Mouse (Mus musculus): ENCODE measurements at regions not wholly inside any gene's neighbourhood (a gene's known extent, or its start where the extent isn't known, plus 50 kb on each side); places are given as distances from the start of the nearest gene placed in this dataset.
"Not testable (repeated sequence)": the region's sequence is repeated elsewhere in the genome, so short reads cannot be mapped to it uniquely, and the experiment has no call there.

DNA sequence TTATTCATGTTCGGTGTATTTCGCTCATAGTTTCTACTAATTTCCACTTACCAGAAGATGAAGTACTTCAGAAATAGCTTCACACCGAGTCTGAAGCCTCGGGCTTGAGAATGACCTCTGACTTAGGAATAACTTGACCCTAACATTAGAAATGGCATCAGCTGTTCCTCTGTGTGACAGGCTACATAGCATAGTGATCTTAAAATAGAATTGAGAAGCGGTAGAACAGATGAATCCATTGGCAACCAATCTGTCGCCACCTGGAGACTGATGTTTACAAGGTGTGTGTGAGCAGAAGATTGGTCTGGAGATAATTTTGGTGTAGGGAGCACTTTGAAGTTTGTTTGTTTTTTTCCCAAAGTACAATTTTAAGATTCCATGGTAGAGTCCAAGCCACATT lies 60.9 kb upstream of the Ahi1 start:
- no peak for DNase-seq (ENCODE audit: low spot score in 2 of 2)

DNA sequence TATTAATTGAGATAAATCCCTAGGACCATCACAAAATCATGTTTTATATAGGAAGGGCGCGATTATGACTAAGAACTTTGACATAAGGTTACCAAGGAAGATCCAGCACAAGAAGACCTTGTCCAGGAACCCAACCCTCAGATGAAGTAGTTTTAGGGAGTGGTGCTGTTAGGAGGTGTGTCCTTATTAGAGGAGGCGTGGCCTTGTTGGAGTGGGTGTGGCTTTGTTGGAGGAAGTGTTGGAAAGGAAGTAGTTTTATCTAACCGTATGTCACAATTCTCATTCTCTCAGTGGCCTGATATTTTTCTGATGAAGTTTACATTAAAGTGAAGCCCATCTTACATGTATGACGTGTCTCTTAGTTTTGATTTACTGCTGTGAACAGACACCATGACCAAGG lies 68.7 kb upstream of the Ahi1 start:
- DNase-seq (ENCODE audit: low spot score in 2 of 2), result no peak

DNA sequence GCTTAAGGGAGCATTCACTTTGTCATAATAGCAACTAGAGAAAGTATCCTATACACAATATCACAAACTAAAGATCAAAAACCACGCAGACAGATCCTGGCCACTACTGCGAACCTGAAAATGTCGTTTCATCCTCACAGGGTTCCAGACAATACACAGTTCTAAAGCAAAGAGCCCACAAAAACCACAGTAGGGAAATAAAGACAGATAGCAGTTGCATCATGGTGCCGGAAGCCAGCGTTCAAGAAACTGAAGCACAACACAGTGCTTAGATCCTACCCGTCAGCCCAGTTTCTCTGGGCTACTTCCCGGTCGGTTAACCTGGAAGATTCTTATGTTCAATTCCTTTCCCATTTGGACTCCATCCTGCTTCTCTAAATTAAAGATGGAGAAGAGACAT lies 69.7 kb upstream of the Ahi1 start:
- no peak for DNase-seq (ENCODE audit: low spot score in 2 of 2)

DNA sequence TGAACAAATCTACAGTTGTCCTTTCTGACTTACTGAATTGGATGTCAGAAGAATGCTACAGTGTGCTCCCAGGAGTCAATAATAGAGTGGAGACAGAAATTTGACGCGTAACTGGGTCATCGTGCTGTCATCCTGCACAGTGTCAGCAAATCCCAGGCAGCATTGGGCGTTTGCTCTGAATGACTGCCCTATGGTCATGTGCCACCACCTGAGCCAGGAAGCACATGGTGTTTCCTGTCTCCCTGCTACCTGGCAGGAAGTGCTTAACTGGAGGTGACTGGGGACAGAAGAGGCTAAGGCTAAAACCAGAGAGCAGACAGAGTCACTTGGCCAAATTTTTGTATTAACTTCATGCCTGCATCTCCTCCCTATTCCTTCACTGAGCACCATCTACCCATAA lies 72.1 kb upstream of the Ahi1 start:
- no peak for DNase-seq (ENCODE audit: low spot score in 2 of 2)

DNA sequence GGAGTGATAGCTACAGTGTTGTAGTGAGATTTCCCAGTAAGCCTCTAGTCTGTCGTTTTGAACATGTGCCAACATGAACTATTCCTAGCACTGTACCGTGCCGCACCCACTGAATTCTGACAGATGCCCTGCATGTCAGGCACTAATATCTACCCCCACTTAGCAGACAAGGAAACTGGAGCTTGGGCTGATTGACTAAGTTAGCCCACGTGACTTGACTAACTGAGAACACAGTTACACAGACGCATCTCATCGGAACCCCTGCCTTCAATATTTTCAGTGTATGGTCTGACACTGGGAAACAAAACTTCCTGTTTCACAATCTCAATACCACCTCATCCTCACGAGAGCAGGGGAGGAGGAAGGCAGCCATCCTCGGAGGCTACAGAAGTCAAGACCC lies 72.9 kb upstream of the Ahi1 start:
- DNase-seq (ENCODE audit: low spot score in 2 of 2), result no peak

DNA sequence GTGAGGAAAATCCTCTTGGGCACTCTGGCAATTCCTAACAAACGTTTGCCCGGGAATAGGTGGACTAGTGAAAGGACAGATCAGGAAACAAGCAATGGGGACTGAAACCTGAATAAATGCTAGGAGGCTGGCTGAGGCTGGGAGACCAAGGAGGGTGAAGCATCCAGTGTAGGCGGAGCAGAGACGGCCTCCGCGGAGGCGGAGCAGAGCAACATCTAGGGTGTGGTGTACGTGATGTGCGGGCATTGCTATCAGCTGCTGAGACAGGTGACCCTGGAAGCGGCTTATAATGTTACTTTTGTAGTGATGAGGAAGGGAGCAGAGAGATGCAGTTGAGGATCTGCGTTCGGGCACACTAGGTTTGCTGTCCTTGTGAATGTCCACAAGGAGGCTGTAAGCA lies 85.3 kb upstream of the Ahi1 start:
- DNase-seq (ENCODE audit: low spot score in 2 of 2), result no peak

DNA sequence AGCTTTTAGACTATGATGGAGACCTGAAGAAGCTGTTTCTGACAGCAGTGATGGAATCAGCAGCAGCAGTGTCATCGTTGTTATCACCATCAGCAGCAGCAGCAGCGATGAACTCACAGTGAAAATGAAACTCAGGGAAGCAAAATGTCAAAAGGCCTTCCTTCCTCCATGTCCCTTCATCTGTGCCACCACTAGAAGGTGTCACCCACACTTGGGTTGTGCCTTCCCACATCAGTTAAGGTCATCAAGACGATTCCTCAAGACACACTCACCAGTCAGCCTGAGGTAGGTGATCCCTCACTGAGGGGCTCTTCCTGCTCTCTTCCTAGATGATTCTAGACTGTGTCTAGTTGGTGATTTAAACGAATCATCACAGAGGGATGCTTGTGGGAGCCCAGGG lies 87.3 kb upstream of the Ahi1 start:
- DNase-seq (ENCODE audit: low spot score in 2 of 2), result no peak

DNA sequence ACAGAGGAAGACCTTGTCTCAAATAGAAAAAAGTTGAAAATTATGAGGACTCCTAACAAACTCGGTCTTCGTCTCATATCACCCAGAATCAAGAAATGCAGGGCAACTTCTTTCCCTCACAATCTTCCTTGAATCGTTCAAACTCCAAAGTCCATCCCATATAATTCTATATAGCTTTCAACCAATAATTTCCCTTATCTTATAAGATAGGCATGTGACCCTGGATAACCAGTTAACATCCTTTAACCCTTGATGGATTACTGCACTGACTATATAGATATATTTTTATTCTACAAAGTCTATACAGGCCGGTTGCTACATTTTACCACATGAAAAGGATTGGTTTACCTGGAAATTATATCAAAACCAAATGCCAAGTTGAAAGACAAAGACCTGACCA lies 94.9 kb upstream of the Ahi1 start:
- DNase-seq (ENCODE audit: low spot score in 2 of 2), result no peak

DNA sequence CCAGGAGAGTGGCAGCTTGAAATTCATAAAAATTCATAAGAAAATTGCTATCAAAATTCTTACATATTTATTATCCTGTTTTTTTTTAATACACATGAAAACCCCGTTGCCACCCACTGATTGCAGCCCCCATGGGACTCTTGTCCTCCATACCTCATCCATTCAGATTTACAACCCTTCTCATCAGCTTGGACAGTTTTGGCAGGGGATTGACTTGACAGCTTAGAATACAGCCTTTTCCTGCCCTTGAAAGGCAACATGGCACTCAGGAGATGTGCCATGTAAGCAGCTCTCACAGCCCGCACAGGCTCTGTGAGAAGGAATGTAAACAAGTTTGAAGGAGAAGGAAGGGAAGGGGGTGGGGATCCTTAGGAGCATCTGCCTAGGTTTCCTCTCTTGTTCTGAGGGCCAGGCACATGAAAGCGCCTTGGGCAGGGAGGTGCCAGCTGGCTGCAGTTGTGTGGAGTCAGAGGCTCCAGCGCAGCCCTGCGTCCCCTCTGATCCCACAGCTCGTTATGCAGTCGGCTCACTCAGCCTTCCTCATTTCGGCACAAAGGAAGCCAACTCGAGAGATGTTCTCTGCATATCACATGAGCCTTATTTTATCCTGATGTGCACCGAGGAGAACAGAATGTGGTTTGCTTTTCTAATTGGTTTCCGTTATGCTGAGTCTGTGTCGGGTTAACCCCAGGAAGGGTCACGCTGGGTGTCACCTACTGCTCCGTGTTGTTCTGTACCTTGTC lies 97.6 kb upstream of the Ahi1 start:
- DNase-seq (ENCODE audit: low spot score in 2 of 2), result peak; percentile 45 to 46

DNA sequence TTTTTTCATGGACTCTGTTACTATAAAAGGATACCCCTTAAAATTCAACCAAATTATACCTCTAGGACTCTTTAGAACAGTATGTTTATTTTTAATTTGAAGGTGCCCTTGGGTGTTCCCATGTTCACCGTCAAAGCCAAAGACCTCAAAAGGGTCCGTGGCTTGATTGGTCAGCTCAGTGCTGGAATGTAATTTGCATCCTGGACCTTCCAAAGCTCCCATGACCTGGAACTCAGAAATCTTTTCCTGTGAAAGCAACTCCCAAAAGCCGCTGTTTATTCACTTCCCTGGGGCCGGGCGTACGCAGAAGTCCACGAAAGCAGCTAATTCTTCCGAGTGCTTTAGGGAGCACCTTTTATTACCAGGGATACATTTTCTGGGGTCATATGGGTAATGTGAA lies 105.1 kb upstream of the Ahi1 start:
- DNase-seq (ENCODE audit: low spot score in 2 of 2), result no peak

DNA sequence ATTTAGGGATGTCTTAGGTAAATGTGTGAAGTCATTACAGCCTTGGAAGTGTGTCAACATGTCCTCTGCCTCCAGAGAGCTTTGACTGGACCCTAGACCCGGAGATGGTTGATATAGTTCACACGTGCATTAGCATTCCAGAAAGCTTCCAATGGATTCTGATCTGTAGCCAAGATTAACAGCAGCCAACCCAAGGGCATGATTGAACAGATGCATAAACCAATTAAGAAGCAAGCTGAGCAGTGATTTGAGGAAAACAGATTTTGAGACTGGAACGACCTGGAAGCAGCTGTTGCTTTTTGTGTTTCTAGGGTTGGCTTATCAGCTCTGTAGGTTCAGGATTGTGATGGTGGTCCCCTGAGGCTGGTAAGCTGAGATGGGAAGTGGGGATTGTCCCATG lies 109.1 kb upstream of the Ahi1 start:
- no peak for DNase-seq (ENCODE audit: low spot score in 2 of 2)

DNA sequence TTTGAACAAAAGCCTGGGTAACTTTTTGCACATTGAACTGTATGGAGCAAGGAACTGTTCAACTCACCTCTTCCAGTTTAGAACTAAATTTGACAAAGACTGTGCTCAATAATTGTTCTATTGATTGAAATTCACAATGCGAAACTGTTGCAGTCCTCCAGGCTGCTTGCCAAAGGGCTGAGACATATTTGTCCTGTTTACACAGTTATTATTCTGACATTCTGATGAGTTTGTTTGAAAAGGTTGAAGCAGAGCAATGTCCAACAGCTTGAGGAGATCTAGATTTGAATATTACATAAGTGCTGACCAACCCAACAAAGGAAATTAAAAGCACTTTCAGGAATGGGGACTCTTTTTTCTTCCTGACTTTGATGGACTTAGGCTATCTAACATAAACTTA lies 110.2 kb upstream of the Ahi1 start:
- DNase-seq (ENCODE audit: low spot score in 2 of 2), result no peak

DNA sequence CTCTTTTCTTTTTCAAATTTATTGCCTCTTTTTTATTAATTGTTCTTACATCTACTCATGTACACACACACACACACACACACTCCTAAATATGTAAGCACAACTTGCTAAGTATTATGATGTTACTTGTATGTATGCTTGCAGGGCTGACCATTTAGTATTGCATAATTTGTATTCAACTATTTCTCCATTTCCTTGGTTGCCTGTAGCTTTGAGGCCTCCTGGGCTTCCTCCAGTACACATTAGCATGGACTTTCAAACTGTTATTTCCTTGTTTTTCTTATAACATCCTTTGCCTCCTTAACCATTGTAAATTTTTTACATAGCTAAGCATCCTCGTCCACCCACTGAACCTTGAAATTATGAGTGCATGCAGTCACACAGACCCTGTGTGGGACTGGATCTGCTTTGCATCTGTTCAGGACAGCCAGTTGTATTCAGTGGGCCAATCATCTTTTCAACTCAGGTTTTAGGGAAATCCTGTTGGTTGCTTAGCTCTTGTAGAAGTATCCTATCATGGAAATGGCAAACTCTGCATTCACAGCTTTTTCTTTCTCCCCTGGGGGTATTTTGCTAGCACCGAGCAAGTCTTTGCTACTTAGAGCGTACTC lies 110.8 kb upstream of the Ahi1 start:
- DNase-seq (ENCODE audit: low spot score in 2 of 2), result no peak

DNA sequence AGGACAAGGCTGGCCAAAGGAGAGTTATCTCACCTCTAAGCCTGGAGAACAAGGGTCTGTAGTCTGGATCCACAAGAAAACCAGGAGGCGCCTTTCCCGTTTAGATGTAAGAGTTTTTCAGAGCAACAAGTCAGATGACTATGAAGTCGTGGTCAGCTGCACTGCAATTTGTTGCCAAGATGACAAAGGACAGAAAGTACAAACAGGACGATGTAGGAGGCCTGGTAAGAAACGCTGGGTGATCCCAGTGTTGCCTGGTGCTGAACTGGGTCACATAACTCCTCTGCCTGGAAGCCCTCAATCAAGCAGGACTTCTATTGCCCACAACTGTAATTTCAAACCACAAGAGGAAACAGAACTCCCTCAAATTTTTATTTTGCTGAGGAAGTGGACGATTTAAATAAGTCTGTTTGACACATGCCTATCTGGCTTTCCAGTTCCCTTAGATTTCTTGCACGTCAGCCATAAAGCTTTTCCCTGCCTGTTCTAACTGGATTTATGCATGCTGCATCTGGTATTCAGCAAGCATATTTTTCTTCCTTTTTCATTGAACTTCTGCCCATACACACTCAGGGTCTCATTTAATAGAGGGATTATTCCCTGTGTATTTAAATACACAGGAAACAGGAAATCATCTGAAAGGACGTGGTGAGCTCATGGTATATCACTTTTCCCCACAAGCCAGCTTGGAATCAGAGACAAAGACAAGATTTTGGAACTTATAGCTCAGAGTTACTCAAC lies 113.5 kb upstream of the Ahi1 start:
- no peak for DNase-seq (ENCODE audit: low spot score in 2 of 2)

DNA sequence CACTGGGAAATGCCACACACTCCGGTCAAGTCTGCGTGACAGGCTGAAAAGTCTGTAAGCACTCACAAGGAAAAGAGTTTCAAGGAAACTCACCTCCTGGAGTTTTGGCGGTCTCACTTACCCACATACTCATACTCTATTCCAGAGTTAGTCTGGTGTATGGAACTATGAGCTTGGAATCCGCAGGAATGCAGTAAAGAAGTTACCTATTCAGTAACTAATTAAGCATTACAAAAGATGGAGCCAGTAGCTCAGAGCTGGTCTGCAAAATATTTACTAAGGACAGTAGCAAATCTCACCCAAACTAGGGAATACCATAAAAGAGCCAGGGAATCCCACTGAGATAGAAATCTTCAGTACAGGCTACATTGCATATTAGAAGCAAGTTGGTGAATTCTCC lies 111.9 kb upstream of the Pde7b start:
- not testable (repeated sequence) for DNase-seq (ENCODE audit: low spot score in 2 of 2)

DNA sequence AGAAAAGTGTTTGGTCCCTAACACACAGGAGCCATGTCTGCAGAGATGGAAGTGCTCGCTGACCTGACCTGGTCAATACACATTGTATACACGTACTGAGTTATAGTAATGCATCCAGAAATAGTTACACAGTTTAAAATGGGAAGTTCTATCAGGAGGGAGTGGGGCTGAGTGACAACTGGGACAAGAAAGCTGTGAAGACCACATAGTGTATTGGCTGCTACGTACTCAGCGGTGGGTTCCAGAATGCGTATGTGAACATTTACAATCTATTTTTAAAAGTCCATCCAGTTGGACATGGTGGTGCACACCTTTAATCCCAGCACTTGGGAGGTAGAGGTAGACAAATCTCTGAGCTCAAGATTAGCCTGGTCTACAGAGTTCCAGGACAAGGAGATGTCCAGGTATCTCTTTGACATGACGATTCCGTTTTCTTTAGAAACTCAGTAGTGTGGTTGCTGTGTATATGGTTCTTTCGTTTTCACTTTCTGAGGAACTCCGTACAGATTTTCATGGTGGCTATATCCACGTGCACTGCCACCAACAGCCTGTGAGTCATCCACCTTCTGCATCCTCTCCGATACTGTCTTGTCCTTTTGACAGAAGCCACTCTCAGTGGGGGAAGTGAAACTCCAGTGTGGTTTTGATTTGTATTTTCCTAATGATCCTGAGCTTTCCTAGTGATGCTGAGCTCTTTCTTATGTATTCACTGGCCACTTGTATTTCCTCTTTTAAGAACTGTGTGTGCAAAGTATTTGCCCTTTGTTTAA lies 110.1 kb upstream of the Pde7b start:
- no peak for DNase-seq (ENCODE audit: low spot score in 2 of 2)

DNA sequence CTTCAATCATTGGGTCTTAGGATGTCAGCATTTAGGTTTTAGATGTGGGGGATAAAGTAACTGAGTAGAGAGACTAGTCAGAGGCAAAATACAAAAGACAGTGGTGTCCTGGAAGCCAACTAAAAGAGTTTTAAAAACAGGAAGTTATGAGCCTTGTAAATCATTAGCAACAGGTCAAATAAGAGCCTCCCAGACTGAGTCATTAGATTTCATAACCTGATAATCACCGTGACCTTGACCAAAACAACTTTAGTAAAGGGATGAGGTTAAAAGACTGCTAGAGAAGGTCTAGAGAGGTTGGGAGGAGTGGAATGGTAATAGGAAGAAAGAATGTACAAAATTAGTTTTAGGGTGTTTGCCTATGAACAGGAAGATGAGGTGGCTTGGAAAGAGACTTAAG lies 103.4 kb upstream of the Pde7b start:
- no peak for DNase-seq (ENCODE audit: low spot score in 2 of 2)

DNA sequence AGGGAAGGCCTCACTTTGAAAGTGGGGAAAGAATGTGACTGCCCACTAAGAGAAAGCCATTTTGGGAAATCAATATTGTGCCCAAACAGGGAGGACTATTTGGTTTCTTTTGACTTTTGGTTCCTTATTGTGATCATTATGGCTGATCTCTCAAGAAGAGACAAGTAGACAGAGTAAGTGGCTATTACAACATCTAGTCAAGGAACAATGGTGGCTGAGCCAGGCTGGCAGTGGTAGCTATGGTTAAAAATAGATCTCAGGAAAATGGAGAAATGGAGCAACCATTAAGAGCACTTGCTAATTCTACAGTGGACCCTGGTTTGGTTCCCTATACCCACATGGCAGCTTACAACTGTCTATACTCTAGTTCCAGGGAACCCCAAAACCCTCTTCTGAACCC lies 102.6 kb upstream of the Pde7b start:
- DNase-seq (ENCODE audit: low spot score in 2 of 2), result no peak

DNA sequence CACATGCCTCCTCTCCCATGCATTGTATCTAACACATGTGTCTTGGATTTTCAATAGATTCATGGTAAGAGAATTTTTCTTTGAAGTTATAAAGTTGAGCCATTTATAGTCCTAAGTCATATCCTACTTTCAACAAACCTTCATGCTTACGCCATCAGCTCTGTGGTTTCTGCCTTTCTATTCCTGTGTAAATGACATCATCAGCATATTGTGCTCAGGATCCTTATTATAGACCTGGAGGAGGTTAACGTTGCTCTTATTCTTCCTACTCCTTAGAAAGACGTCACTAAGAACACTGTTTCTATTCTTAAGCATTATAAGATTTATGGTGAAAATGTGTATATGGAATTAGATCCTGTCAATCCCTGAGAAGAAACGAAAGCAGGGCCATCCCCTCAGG lies 93.7 kb upstream of the Pde7b start:
- no peak for DNase-seq (ENCODE audit: low spot score in 2 of 2)

DNA sequence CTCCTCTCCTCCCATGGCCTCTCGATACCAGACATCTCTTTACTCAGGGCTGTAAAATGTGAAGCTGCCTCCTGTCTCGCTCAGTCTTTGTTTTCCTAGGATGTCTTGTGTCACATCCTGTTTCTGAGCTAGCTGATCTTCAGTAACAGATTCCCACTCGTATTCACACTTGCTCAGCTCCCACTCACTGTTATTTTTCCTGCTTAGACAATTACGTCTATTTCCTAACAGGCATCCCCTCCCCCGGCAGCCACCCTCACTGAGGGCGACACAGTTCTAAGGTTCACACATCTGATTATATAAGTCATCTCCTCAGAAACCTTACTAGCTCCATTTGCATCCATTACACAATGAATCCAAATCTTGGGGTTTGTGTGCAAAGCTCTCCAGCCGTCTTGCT lies 74.9 kb upstream of the Pde7b start:
- DNase-seq (ENCODE audit: low spot score in 2 of 2), result peak; percentile 50 to 52

DNA sequence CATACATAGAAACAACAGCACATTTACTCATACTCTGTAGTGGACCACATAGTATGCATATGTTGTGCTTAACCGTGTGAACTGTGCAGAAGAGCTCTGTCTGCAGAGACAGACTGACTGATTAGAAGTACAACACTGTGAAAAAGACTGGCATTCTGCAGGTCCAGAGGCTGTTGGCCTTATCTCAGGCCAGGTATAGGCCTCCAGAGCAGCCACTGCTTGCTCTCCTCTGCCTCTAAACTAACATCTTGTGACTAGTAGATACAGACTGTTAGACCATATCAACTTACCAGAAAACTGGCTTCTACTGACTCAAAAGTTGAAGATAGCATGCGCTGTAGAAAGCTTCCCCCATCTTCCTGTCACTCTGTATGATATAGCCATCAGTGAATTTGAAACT lies 73.5 kb upstream of the Pde7b start:
- DNase-seq (ENCODE audit: low spot score in 2 of 2), result no peak

DNA sequence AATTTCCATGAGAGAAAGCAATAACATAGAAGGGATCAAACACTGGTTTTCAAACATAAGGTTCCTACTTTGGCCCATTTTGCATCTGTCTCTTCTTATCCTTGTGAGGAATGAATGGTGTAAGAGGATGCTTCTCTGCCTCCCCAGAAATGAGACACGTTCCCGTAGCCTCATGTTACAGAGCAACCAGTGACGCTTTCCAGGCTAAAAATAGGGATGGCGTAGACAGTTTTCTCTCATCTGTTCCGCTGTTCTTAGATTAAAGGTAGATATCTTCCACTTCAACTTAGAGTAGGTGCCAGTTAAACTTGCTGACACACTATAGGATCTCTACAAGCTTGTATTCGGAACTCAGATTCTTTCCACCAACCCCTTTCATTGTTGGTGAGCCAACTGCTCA lies 69.1 kb upstream of the Pde7b start:
- DNase-seq (ENCODE audit: low spot score in 2 of 2), result no peak

DNA sequence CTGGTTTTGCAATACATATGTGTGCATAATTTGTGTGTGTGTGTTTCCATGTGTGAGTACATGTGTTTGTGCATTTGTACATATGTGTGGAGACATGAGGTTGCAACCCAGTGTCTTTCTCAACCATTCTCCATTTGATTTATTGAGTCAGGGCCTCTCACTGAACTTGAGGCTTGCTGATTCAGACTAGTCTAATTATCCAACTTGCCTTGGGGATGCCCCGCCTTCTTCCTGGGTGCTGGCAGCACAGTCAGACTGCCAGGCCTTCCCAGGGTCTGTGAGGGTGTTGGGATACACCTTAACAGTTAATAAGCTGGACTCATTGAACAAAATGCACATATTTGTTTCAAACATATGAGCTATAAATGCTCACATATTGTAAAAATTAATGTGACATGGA lies 56.1 kb upstream of the Pde7b start:
- DNase-seq (ENCODE audit: low spot score in 2 of 2), result no peak

Measured in frontal cortex, postnatal 36 days (tissue).